Mouse (Mus musculus) ES-Bruce4 (cell line): ENCODE measurements around the gene Eng.

Source experiments
- CTCF ChIP-seq: IDR thresholded peaks from one replicate; pipeline ENCODE4 v1.8.1; 2011; ENCODE audit warnings: low read depth, low read length
- POLR2A ChIP-seq: IDR thresholded peaks from one replicate; pipeline ENCODE4 v1.8.1; 2011; ENCODE audit warnings: low read length; ENCODE audit not compliant: insufficient read depth

GRCm38 (mm10) chr2:32708643-32709042 is 62.2 kb downstream of the Eng start:
- peak; percentile 78 for TF ChIP-seq CTCF
- TF ChIP-seq POLR2A: no peak
